Mouse (Mus musculus) forebrain, embryonic 14.5 days (tissue): ENCODE measurements around the gene H2-K1. TPM values are rescaled to one million over a fixed set of nuclear protein-coding genes. Genes with fewer than 3 reads are reported as not detected.
"Not testable (repeated sequence)": the region's sequence is repeated elsewhere in the genome, so short reads cannot be mapped to it uniquely, and the experiment has no call there.

Experiments used
- ATAC-seq: fragments of 200-750 bp; cut with Nextera tagmentation; 2 replicates; pipeline ENCODE4 v1.8.0; 2017; ENCODE audit warnings: mild to moderate bottlenecking, moderate library complexity
- DNase-seq: peaks from one replicate; pipeline ENCODE4 v3.0.0-alpha.2; 2015; ENCODE audit warnings: low spot score
- H3K27ac ChIP-seq: fragments of 300-500 bp; sonication (generic); 2 replicates; pipeline ENCODE4 v1.5.1; 2014; ENCODE audit warnings: low read depth, mild to moderate bottlenecking, control low read depth, low read length, moderate library complexity
- H3K27me3 ChIP-seq: fragments of 300-500 bp; sonication (generic); replicated peaks from 2 replicates; pipeline ENCODE4 v1.6.1; 2014; ENCODE audit warnings: low read length, control low read depth, mixed read lengths; ENCODE audit not compliant: control insufficient read depth, insufficient read depth
- H3K36me3 ChIP-seq: fragments of 300-500 bp; sonication (generic); 2 replicates; pipeline ENCODE4 v1.6.1; 2014; ENCODE audit warnings: low read length, control low read depth; ENCODE audit not compliant: control insufficient read depth, insufficient read depth
- H3K4me1 ChIP-seq: fragments of 300-500 bp; sonication (generic); 2 replicates; pipeline ENCODE4 v1.6.1; 2014; ENCODE audit warnings: antibody characterized with exemption, low read length, control low read depth; ENCODE audit not compliant: control insufficient read depth, insufficient read depth
- H3K4me2 ChIP-seq: fragments of 300-500 bp; sonication (generic); 2 replicates; pipeline ENCODE4 v1.6.1; 2014; ENCODE audit warnings: mild to moderate bottlenecking, control low read depth, low read length
- H3K4me3 ChIP-seq: fragments of 300-500 bp; sonication (generic); 2 replicates; pipeline ENCODE4 v1.5.1; 2014; ENCODE audit warnings: low read depth, low read length, control low read depth
- H3K9ac ChIP-seq: fragments of 300-500 bp; sonication (generic); 2 replicates; pipeline ENCODE4 v1.6.1; 2014; ENCODE audit warnings: mild to moderate bottlenecking, low read length, control low read depth, moderate library complexity
- H3K9me3 ChIP-seq: fragments of 300-500 bp; sonication (generic); replicated peaks from 2 replicates; pipeline ENCODE4 v1.6.1; 2016; ENCODE audit warnings: low read length, control low read depth, mixed read lengths; ENCODE audit not compliant: control insufficient read depth
- WGBS: fragments of 180-500 bp; shearing (Covaris S2); extraction: QIAGEN DNeasy Blood & Tissue Kit; methylation state at CpG from one replicate; pipeline ENCODE4 v1.1.7; 2014; 5-methylcytosine and 5-hydroxymethylcytosine counted together
- polyA plus RNA-seq: library from polyadenylated mRNA; unstranded; fragments of >200 nt; fragmentation: Nextera tagmentation; extraction: Ambion mirVana; gene quantifications from 2 replicates; pipeline ENCODE4 v1.2.1, GENCODE M21; 2014

The H2-K1 gene
- polyA plus RNA-seq, 1 experiment from 2014 or later: 14.2 TPM

DNA sequence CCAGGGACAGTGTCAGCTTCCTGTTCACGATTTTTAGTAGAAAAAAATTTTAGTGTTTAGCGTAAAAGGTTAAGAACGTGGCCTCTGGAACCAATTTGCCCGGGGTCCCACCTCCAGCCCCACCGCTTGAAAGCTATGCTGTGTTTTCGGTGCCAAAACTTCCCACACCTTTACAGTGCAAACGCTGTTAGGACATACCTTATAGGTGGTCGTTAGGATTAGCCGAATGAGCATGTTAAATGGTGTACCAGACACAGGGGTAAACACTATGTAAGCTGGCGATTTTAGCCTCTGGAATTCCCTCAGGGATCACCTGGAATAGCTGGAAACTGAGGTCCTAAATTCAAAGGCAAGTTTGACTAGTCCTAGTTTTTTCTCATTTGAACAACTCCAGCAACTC, 43.8 kb downstream of the H2-K1 start:
- peaks cover 22% of the 10 kb centered on the region for H3K4me1 ChIP-seq
- peaks cover 57% of the 10 kb centered on the region for H3K36me3 ChIP-seq
- no peak for ATAC-seq
- H3K4me2 ChIP-seq: peak overlapping the region; percentile 74
- peak overlapping the region; percentile 80 for H3K27ac ChIP-seq
- DNase-seq: no peak
- H3K4me3 ChIP-seq: peak overlapping the region; percentile 75
- no peaks in the 10 kb centered on the region for H3K9me3 ChIP-seq
- peak overlapping the region; percentile 83 for H3K9ac ChIP-seq
- no peaks in the 10 kb centered on the region for H3K27me3 ChIP-seq
- WGBS: 10% methylated on average over 10 of the region's 10 CpGs

DNA sequence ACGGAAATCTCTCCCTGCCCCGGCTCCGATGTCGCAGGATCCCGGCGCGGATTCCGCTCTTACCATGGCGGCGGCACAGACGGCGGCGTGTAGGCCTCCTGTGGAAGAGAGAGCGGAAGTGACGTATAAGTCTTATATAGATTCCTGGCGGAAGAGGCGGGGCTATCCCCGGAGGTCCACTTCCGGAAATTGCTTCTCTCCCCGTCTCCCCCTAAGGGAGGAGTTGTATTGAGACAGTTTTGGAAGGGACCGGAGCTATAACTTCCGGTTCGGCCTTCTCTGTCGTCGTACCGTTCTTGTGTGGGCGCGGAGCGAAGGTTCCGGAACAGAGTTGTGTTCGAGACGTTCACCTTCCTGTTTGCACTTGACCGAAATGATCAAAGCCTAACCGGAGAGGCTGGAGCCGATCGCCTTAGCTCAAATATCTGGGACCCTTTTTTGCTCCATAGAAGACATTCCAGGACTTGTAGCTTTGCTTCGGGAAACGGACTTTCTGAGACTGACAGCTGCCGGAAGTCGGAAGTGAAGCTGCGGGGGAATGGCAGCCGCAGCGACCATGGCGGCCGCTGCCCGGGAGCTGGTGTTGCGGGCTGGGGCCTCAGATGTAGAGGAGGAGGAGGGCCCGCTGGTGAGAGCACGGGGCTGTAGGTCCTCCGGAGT, 44.5 kb downstream of the H2-K1 start, which contains the start of the genes Vps52 and Rps18:
Gene Vps52 (plus strand): TSS at position 258 of the 660 bp plus-strand sequence.
Gene Rps18 (minus strand): TSS at position 447 of the 660 bp plus-strand sequence.
- H3K36me3 ChIP-seq: peaks cover 51% of the 10 kb centered on the region
- peaks cover 22% of the 10 kb centered on the region for H3K4me1 ChIP-seq
- peak within 1 kb of the TSS; percentile 80 for H3K27ac ChIP-seq
- H3K4me3 ChIP-seq: peak within 1 kb of the TSS; percentile 75
- peak; percentile 99 for DNase-seq
- peak within 1 kb of the TSS; percentile 89 for H3K4me2 ChIP-seq
- under 1% methylated on average over 50 of the region's 50 CpGs for WGBS
- H3K9me3 ChIP-seq: no peaks in the 10 kb centered on the region
- H3K27me3 ChIP-seq: no peaks in the 10 kb centered on the region
- ATAC-seq: peak; percentile 90
- H3K9ac ChIP-seq: peak within 1 kb of the TSS; percentile 85

DNA sequence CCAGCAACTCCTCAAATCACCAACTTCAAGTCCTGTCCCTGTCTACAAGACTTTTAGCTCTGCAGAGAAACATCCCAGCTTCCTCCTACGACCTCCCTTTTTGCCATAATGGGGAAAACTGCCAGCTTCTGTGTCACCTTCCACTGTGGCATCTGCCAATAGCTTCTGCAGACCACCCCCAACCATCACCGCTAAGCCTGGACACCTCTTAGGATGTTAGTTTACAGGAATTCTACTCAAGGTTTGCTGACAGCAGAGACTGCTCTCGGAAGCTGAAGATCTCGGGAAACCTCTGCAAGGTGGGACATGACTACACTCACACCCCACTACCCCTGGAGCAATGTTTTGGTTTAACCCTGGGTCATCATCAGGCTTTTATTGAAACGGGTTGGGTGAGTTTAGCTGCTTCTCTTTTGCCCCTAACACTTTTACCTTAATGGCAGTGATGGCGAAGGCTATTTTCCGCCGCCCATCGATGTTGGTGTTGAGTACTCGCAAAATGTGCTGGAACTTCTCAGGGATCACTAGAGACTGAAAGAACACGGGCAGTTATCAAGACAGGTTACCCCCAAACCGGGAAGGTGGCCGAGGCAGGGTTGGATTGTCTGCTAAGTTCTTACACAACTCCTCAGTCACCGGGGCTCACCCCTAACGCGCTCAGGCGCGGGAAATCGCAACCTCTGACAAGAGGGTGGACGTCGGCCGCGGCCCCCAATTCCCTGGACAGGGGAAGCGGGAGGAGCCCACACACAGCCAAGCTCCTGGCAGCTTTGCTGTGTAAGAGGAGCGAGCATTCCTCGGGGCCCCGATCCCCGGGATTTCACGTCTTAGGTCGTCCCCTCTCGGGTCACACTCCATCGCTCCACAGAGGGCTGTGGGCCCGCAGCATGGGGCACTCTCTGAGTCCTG, 45.2 kb downstream of the H2-K1 start:
- peak overlapping the region; percentile 75 for H3K4me3 ChIP-seq
- DNase-seq: no peak
- 1% methylated on average over 31 of the region's 33 CpGs for WGBS
- H3K27ac ChIP-seq: peak overlapping the region; percentile 80
- peak overlapping the region; percentile 85 for H3K9ac ChIP-seq
- peak overlapping the region; percentile 89 for H3K4me2 ChIP-seq
- H3K27me3 ChIP-seq: no peaks in the 10 kb centered on the region
- ATAC-seq: peak; percentile 45
- peaks cover 55% of the 10 kb centered on the region for H3K36me3 ChIP-seq
- no peaks in the 10 kb centered on the region for H3K9me3 ChIP-seq
- H3K4me1 ChIP-seq: peaks cover 29% of the 10 kb centered on the region

DNA sequence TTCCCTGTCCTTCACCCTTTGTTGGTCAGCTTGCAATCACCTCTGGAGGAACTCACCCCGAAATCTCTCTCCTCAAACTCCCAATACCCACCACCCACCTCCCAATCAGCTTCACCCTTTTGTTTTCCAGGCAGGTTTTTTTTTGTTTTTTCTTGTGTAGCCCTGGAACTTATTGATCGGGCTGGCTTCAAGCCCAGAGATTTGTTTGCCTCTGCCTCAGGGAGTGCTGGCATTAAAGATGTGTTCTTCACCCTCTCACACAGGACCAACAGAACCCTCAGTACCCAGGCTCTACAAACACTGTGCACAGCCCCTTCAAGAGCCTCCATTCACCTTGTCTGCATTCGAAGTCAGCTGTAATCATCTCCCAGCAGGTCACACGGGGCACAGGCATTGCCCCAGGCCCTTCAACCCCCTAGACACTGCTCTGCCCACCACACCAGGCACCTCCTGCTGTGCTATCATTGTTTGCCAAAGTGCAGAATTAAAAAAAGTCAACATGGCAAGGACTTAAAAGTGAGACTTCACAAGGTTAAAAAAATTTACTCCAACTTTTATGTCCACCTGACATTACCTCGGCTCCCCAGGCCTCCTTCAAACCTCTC, 46.1 kb downstream of the H2-K1 start:
- H3K4me3 ChIP-seq: peak overlapping the region; percentile 75
- no peak for ATAC-seq
- peak overlapping the region; percentile 85 for H3K9ac ChIP-seq
- peaks cover 55% of the 10 kb centered on the region for H3K36me3 ChIP-seq
- H3K27ac ChIP-seq: no peak overlapping the region
- H3K27me3 ChIP-seq: no peaks in the 10 kb centered on the region
- H3K4me1 ChIP-seq: peaks cover 29% of the 10 kb centered on the region
- 27% methylated on average over 5 of the region's 5 CpGs for WGBS
- H3K9me3 ChIP-seq: no peaks in the 10 kb centered on the region
- no peak for DNase-seq
- H3K4me2 ChIP-seq: peak overlapping the region; percentile 89

- H3K9ac ChIP-seq: no peak overlapping the region
- no peaks in the 10 kb centered on the region for H3K27me3 ChIP-seq
- H3K4me2 ChIP-seq: 0 out of 2 replicates have a peak overlapping the region, but pooled peaks have one; percentile 5
- DNase-seq (no peak), ATAC-seq (no peak)
- WGBS: 79% methylated on average over 3 of the region's 3 CpGs
- no peaks in the 10 kb centered on the region for H3K9me3 ChIP-seq
- peaks cover 29% of the 10 kb centered on the region for H3K4me1 ChIP-seq
- peaks cover 55% of the 10 kb centered on the region for H3K36me3 ChIP-seq
- H3K27ac ChIP-seq: no peak overlapping the region
- no peak overlapping the region for H3K4me3 ChIP-seq
Observed at GRCm38 (mm10) chr17:33953310-33953709, 46.8 kb downstream of the H2-K1 start.

DNA sequence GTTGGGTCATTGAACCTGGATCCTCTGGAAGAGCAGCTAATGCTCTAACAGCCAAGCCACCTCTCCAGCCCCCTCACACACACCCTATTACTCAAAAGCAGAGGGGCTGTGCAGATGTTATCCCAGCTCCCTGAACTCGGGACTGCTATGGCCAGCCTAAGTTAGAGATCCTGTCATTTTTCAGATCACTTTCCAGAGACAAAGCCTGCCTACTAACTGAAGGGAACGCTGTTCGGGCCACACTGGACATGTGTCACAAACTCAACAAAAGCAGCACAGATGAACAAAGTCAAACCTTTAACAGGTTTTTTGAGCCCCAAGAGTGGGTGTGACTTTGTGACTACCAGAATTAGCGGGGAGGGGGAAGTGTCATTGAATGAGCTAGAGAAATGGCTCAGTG, 47.3 kb downstream of the H2-K1 start:
- DNase-seq (no peak), ATAC-seq (no peak)
- 78% methylated on average over 4 of the region's 4 CpGs for WGBS
- Histone ChIP-seq H3K27me3 (no peaks in the 10 kb centered on the region), H3K4me1 (peaks cover 29% of the 10 kb centered on the region), H3K27ac (no peak overlapping the region), H3K4me2 (no peak overlapping the region), H3K36me3 (peaks cover 57% of the 10 kb centered on the region), H3K4me3 (no peak overlapping the region), H3K9ac (no peak overlapping the region), H3K9me3 (no peaks in the 10 kb centered on the region)

GRCm38 (mm10) chr17:33952015-33952414, 48.1 kb downstream of the H2-K1 start:
- not testable (repeated sequence) for H3K27me3 ChIP-seq, H3K9ac ChIP-seq, H3K27ac ChIP-seq, DNase-seq, ATAC-seq, H3K4me3 ChIP-seq, H3K9me3 ChIP-seq
- WGBS: 71% methylated on average over 13 of the region's 13 CpGs
- peak overlapping the region; percentile 82 for H3K4me2 ChIP-seq
- peaks cover 57% of the 10 kb centered on the region for H3K36me3 ChIP-seq
- peaks cover 29% of the 10 kb centered on the region for H3K4me1 ChIP-seq

DNA sequence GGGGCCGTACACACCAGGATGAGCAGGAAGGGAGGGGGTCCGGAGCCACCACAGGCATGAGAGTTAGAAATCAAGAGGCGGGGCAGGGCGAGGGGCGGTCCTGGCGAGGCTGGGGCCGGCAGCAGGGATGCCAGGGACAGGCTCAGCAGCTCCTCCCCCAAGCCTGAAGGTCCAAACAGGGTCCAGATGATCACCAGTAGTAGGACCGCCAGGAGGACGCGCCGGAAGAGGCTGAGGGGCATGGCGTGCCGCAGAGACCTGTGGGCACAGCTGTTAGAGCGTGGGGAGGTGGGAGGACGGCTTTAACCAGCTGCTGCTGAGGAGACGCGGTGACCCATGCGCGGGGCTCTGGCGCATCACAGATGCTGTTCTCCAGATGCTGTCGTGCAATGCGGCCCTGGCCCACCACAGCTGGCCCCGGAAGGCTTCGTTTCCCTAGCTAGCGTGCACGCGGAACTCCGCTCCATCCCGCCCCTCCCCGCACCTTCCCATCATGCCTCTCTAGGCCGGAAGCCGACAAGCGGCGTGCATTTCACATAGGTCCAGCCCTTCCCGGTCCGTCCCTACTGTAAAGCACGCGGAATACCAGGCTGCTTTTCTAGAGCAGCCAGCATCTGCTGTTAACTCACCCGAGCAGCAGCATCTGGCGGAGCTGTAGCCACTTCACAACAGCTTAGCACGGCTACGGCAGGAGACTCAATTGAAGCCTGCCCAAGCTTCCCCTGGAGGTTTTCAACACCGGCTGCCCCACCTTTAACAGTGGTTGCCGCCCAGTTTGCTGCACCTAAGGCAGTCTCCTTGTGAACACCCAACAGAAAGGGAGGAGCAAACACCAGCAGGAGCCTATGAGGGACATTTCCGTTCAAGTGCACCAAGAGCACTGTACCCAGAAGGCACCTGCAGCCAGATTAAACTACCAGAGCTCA, 48.9 kb downstream of the H2-K1 start, which contains the start of gene B3galt4:
Gene B3galt4 (minus strand): TSS at position 468 of the 926 bp plus-strand sequence.
- Histone ChIP-seq H3K4me2 (peak within 1 kb of the TSS; percentile 82), H3K9me3 (no peaks in the 10 kb centered on the region), H3K36me3 (peaks cover 62% of the 10 kb centered on the region), H3K4me1 (peaks cover 23% of the 10 kb centered on the region), H3K27ac (peak within 1 kb of the TSS; percentile 65), H3K9ac (peak within 1 kb of the TSS; percentile 71), H3K27me3 (no peaks in the 10 kb centered on the region), H3K4me3 (peak within 1 kb of the TSS; percentile 42)
- peak; percentile 90 for DNase-seq
- 2% methylated on average over 43 of the region's 45 CpGs for WGBS
- ATAC-seq: peak; percentile 64
